8 mouse cellular contexts compared by ENCODE assay signal in the genomic region with DNA sequence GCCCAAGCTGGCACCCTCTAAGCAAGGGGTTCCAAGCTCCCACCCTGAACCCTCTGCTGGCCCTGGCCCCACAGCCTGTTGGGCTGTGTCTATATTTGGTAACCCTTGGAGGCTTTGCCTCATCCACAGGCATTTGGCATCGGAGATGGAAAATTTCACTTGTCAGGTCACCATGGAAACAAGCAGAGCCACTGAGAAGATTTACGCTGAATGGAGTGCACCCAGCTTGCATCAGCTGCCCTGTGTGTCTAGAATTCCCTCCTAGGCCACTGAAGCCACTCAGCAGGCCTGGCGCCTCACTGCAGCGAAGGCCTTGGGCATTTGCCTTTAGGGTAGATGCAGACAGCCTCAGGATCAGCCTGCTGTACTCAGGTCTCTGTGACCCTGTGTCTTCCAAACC. TPM values are rescaled to one million over a fixed set of nuclear protein-coding genes. Genes with fewer than 3 reads are reported as not detected.
A peak's percentile ranks its signal among the peaks of the same experiment; 100 is the strongest.
DNase-seq lines count a peak whose midpoint lies in the region; ATAC-seq and TF ChIP-seq lines count a peak whose summit lies in the region.

No protein-coding gene starts in this region.

- DNase-seq in testis, postnatal 10 days (ENCODE audit: low spot score): no peak
- DNase-seq in embryonic facial prominence, embryonic 14.5 days (ENCODE audit: low spot score): peak; percentile 94
- peak; percentile 77 to 80 for DNase-seq in heart, postnatal 10 days
- peak; percentile 80 to 87 for DNase-seq in layer of hippocampus, adult 8-10 months (ENCODE audit: low spot score in 2 of 2)
- peak; percentile 35 for DNase-seq in mesoderm, embryonic 11.5 days (ENCODE audit: low read depth, low spot score)
- DNase-seq in urinary bladder, postnatal 4 days (ENCODE audit: low spot score in 2 of 2): no peak
- DNase-seq in thymus, postnatal 0 days (ENCODE audit: low spot score): no peak

- peak overlapping the region; percentile 4; the same call in 1 of the 2 replicates for H3K4me2 ChIP-seq in embryonic facial prominence, embryonic 14.5 days (ENCODE audit: low read depth, low read length)

- no peaks in the 10 kb centered on the region for H3K36me3 ChIP-seq in testis, adult 2 months (ENCODE audit: control insufficient read depth, insufficient read depth, low read length)
- peaks cover 19% of the 10 kb centered on the region; the same call in 1 of the 2 replicates for H3K36me3 ChIP-seq in embryonic facial prominence, embryonic 14.5 days (ENCODE audit: control insufficient read depth, insufficient read depth, low read length)

- peak overlapping the region; percentile 5; the same call in 1 of the 2 replicates for H3K9ac ChIP-seq in embryonic facial prominence, embryonic 14.5 days (ENCODE audit: low read depth, low read length)

- H3K4me1 ChIP-seq in testis, adult 2 months (ENCODE audit: control insufficient read depth, insufficient read depth, low read length): peaks cover 5% of the 10 kb centered on the region
- H3K4me1 ChIP-seq in embryonic facial prominence, embryonic 14.5 days (ENCODE audit: control insufficient read depth, insufficient read depth, low read length): peaks cover 52% of the 10 kb centered on the region

- peak; percentile 74 for ATAC-seq in embryonic facial prominence, embryonic 14.5 days (ENCODE audit: low read depth)

- H3K9me3 ChIP-seq in embryonic facial prominence, embryonic 14.5 days (ENCODE audit: control insufficient read depth, low read length): no peaks in the 10 kb centered on the region

- no peaks in the 10 kb centered on the region for H3K27me3 ChIP-seq in testis, adult 2 months (ENCODE audit: control insufficient read depth, insufficient read depth, low read length)
- H3K27me3 ChIP-seq in embryonic facial prominence, embryonic 14.5 days (replicated peaks; ENCODE audit: control insufficient read depth, insufficient read depth, low read length): no peaks in the 10 kb centered on the region

- TF ChIP-seq POLR2A in testis, adult 2 months (IDR thresholded peaks at IDR 0.05; ENCODE audit: control insufficient read depth, low read depth, low read length): no peak

- intact Hi-C loops in heart, postnatal 10 days (cut with DNase I): no loop called here

- TF ChIP-seq CTCF in testis, adult 2 months (IDR thresholded peaks at IDR 0.05; ENCODE audit: control insufficient read depth, insufficient read depth, insufficient replicate concordance, low read depth, low read length): no peak

- H3K4me3 ChIP-seq in testis, adult 2 months (ENCODE audit: control insufficient read depth, low read depth, low read length): no peak overlapping the region
- no peak overlapping the region for H3K4me3 ChIP-seq in embryonic facial prominence, embryonic 14.5 days (ENCODE audit: low read depth, low read length)

- 32% methylated on average over 2 of the region's 4 CpGs for WGBS in embryonic facial prominence, embryonic 14.5 days

- peak overlapping the region; percentile 41; the same call in 1 of the 2 replicates for H3K27ac ChIP-seq in testis, adult 2 months (ENCODE audit: control insufficient read depth, insufficient read depth, low read depth, low read length)
- H3K27ac ChIP-seq in embryonic facial prominence, embryonic 14.5 days (replicated peaks; ENCODE audit: low read depth, low read length): peak overlapping the region; percentile 88

RNA-seq across cellular contexts. Expression of gene Mtss1l, which starts 5.2 kb away (rescaled TPM):
- 9.0 TPM in 2 replicates for polyA plus RNA-seq in testis, adult 2 months (2012; rRNA removed)
- polyA plus RNA-seq in embryonic facial prominence, embryonic 14.5 days (2014; fragmentation: Nextera tagmentation; extraction: Ambion mirVana): 13.5 and 13.8 TPM in 2 replicates
- 10 to 100 TPM; 36.2 to 39.6 TPM for total RNA-seq in heart, postnatal 10 days (2021)
- 100 to 1,000 TPM; 209 to 246 (median 223) TPM for total RNA-seq in layer of hippocampus, adult 8-10 months (2022)
- 5.8 and 6.4 TPM in 2 replicates for polyA plus RNA-seq in thymus, postnatal 0 days (2015; fragmentation: Nextera tagmentation; extraction: Ambion mirVana)

Comparison
In these comparisons a context has a peak if more than half of its experiments do, and no peak if none do; other contexts are left out.
1. DNase-seq: peak in embryonic facial prominence, embryonic 14.5 days (single experiment), heart, postnatal 10 days (2 of 2), layer of hippocampus, adult 8-10 months (2 of 2) and mesoderm, embryonic 11.5 days (single experiment); none in testis, postnatal 10 days (single experiment), urinary bladder, postnatal 4 days (0 of 2) and thymus, postnatal 0 days (single experiment).